Mouse (Mus musculus): ENCODE measurements around the gene Tymp. TPM values are rescaled to one million over a fixed set of nuclear protein-coding genes. Genes with fewer than 3 reads are reported as not detected.

The Tymp gene
- polyA plus RNA-seq, 1 experiment from 2014 or later = 3.0 TPM

- ATAC-seq = no peak
- Histone ChIP-seq H3K36me3 (ENCODE audit: control insufficient read depth, insufficient read depth, low read length) (peaks cover 21% of the 10 kb centered on the region; the same call in 1 of the 2 replicates), H3K9me3 (replicated peaks; ENCODE audit: control insufficient read depth, low read length, poor library complexity, severe bottlenecking) (no peaks in the 10 kb centered on the region), H3K4me3 (ENCODE audit: low read depth, low read length) (no peak overlapping the region), H3K27ac (ENCODE audit: low read length) (no peak overlapping the region), H3K4me2 (ENCODE audit: low read length) (no peak overlapping the region), H3K9ac (ENCODE audit: low read depth, low read length) (no peak overlapping the region), H3K4me1 (ENCODE audit: control insufficient read depth, insufficient read depth, low read length) (peaks cover 11% of the 10 kb centered on the region), H3K27me3 (ENCODE audit: control insufficient read depth, insufficient read depth, low read depth, low read length) (no peaks in the 10 kb centered on the region)
- WGBS = 92% methylated on average over 5 of the region's 5 CpGs
Observed at GRCm38 (mm10) chr15:89350447-89350846, 26.4 kb downstream of the Tymp start.

GRCm38 (mm10) chr15:89343325-89343724, 33.5 kb downstream of the Tymp start:
- no peaks in the 10 kb centered on the region for H3K4me1 ChIP-seq (ENCODE audit: control insufficient read depth, insufficient read depth, low read length)
- H3K27me3 ChIP-seq (ENCODE audit: control insufficient read depth, insufficient read depth, low read depth, low read length) = no peaks in the 10 kb centered on the region
- no peak overlapping the region for H3K27ac ChIP-seq (ENCODE audit: low read length)
- no peak overlapping the region for H3K4me2 ChIP-seq (ENCODE audit: low read length)
- 92% methylated on average over 3 of the region's 3 CpGs for WGBS
- H3K9me3 ChIP-seq (replicated peaks; ENCODE audit: control insufficient read depth, low read length, poor library complexity, severe bottlenecking) = no peaks in the 10 kb centered on the region
- no peak overlapping the region for H3K4me3 ChIP-seq (ENCODE audit: low read depth, low read length)
- ATAC-seq = no peak
- no peaks in the 10 kb centered on the region for H3K36me3 ChIP-seq (ENCODE audit: control insufficient read depth, insufficient read depth, low read length)
- no peak overlapping the region for H3K9ac ChIP-seq (ENCODE audit: low read depth, low read length)

- no peak for ATAC-seq
- no peak overlapping the region for H3K4me2 ChIP-seq (ENCODE audit: low read length)
- H3K9me3 ChIP-seq (replicated peaks; ENCODE audit: control insufficient read depth, low read length, poor library complexity, severe bottlenecking) = no peaks in the 10 kb centered on the region
- no peak overlapping the region for H3K9ac ChIP-seq (ENCODE audit: low read depth, low read length)
- H3K36me3 ChIP-seq (ENCODE audit: control insufficient read depth, insufficient read depth, low read length) = no peaks in the 10 kb centered on the region
- H3K4me1 ChIP-seq (ENCODE audit: control insufficient read depth, insufficient read depth, low read length) = no peaks in the 10 kb centered on the region
- 36% methylated on average over 1 of the region's 1 CpGs for WGBS
- H3K27ac ChIP-seq (ENCODE audit: low read length) = no peak overlapping the region
- H3K4me3 ChIP-seq (ENCODE audit: low read depth, low read length) = no peak overlapping the region
- H3K27me3 ChIP-seq (ENCODE audit: control insufficient read depth, insufficient read depth, low read depth, low read length) = no peaks in the 10 kb centered on the region
Observed at GRCm38 (mm10) chr15:89341678-89342077, 35.2 kb downstream of the Tymp start.

GRCm38 (mm10) chr15:89340136-89340535, 36.7 kb downstream of the Tymp start:
- H3K9ac ChIP-seq (ENCODE audit: low read depth, low read length) = no peak overlapping the region
- ATAC-seq = no peak
- H3K36me3 ChIP-seq (ENCODE audit: control insufficient read depth, insufficient read depth, low read length) = no peaks in the 10 kb centered on the region
- no peak overlapping the region for H3K4me3 ChIP-seq (ENCODE audit: low read depth, low read length)
- H3K4me1 ChIP-seq (ENCODE audit: control insufficient read depth, insufficient read depth, low read length) = no peaks in the 10 kb centered on the region
- H3K27ac ChIP-seq (ENCODE audit: low read length) = no peak overlapping the region
- H3K4me2 ChIP-seq (ENCODE audit: low read length) = no peak overlapping the region
- H3K27me3 ChIP-seq (ENCODE audit: control insufficient read depth, insufficient read depth, low read depth, low read length) = no peaks in the 10 kb centered on the region
- H3K9me3 ChIP-seq (replicated peaks; ENCODE audit: control insufficient read depth, low read length, poor library complexity, severe bottlenecking) = no peaks in the 10 kb centered on the region
- WGBS = 90% methylated on average over 3 of the region's 3 CpGs

- H3K4me2 ChIP-seq (ENCODE audit: low read length) = no peak overlapping the region
- no peaks in the 10 kb centered on the region for H3K36me3 ChIP-seq (ENCODE audit: control insufficient read depth, insufficient read depth, low read length)
- no peak overlapping the region for H3K4me3 ChIP-seq (ENCODE audit: low read depth, low read length)
- H3K27me3 ChIP-seq (ENCODE audit: control insufficient read depth, insufficient read depth, low read depth, low read length) = no peaks in the 10 kb centered on the region
- no peak overlapping the region for H3K27ac ChIP-seq (ENCODE audit: low read length)
- no peak for ATAC-seq
- WGBS = 93% methylated on average over 2 of the region's 2 CpGs
- no peak overlapping the region for H3K9ac ChIP-seq (ENCODE audit: low read depth, low read length)
- no peaks in the 10 kb centered on the region for H3K4me1 ChIP-seq (ENCODE audit: control insufficient read depth, insufficient read depth, low read length)
- no peaks in the 10 kb centered on the region for H3K9me3 ChIP-seq (replicated peaks; ENCODE audit: control insufficient read depth, low read length, poor library complexity, severe bottlenecking)
Observed at GRCm38 (mm10) chr15:89339696-89340095, 37.1 kb downstream of the Tymp start.

GRCm38 (mm10) chr15:89336422-89336821, 40.4 kb downstream of the Tymp start:
- WGBS = 90% methylated on average over 14 of the region's 14 CpGs
- H3K36me3 ChIP-seq (ENCODE audit: control insufficient read depth, insufficient read depth, low read length) = no peaks in the 10 kb centered on the region
- H3K4me1 ChIP-seq (ENCODE audit: control insufficient read depth, insufficient read depth, low read length) = no peaks in the 10 kb centered on the region
- no peak overlapping the region for H3K9ac ChIP-seq (ENCODE audit: low read depth, low read length)
- no peak for ATAC-seq
- H3K4me3 ChIP-seq (ENCODE audit: low read depth, low read length) = no peak overlapping the region
- no peak overlapping the region for H3K27ac ChIP-seq (ENCODE audit: low read length)
- no peaks in the 10 kb centered on the region for H3K9me3 ChIP-seq (replicated peaks; ENCODE audit: control insufficient read depth, low read length, poor library complexity, severe bottlenecking)
- no peak overlapping the region for H3K4me2 ChIP-seq (ENCODE audit: low read length)
- H3K27me3 ChIP-seq (ENCODE audit: control insufficient read depth, insufficient read depth, low read depth, low read length) = no peaks in the 10 kb centered on the region

GRCm38 (mm10) chr15:89334774-89335537, 41.9 kb downstream of the Tymp start:
- WGBS = 84% methylated on average over 17 of the region's 17 CpGs

GRCm38 (mm10) chr15:89334271-89334670, 42.6 kb downstream of the Tymp start, which contains the start of gene Miox:
Gene Miox, plus strand, starts transcription at chr15:89334398.
- Histone ChIP-seq H3K4me3 (ENCODE audit: low read depth, low read length) (no peak within 1 kb of the TSS), H3K36me3 (ENCODE audit: control insufficient read depth, insufficient read depth, low read length) (no peaks in the 10 kb centered on the region), H3K9ac (ENCODE audit: low read depth, low read length) (no peak within 1 kb of the TSS), H3K9me3 (replicated peaks; ENCODE audit: control insufficient read depth, low read length, poor library complexity, severe bottlenecking) (no peaks in the 10 kb centered on the region), H3K4me2 (ENCODE audit: low read length) (no peak within 1 kb of the TSS), H3K27me3 (ENCODE audit: control insufficient read depth, insufficient read depth, low read depth, low read length) (no peaks in the 10 kb centered on the region), H3K27ac (ENCODE audit: low read length) (no peak within 1 kb of the TSS), H3K4me1 (ENCODE audit: control insufficient read depth, insufficient read depth, low read length) (no peaks in the 10 kb centered on the region)
- 91% methylated on average over 7 of the region's 7 CpGs for WGBS
- no peak for ATAC-seq

More at GRCm38 (mm10) chr15:89334774-89335537, 41.9 kb downstream of the Tymp start:
- Histone ChIP-seq H3K4me2 (ENCODE audit: low read length) (no peak overlapping the region), H3K36me3 (ENCODE audit: control insufficient read depth, insufficient read depth, low read length) (no peaks in the 10 kb centered on the region), H3K4me3 (ENCODE audit: low read depth, low read length) (no peak overlapping the region), H3K27me3 (ENCODE audit: control insufficient read depth, insufficient read depth, low read depth, low read length) (no peaks in the 10 kb centered on the region), H3K4me1 (ENCODE audit: control insufficient read depth, insufficient read depth, low read length) (no peaks in the 10 kb centered on the region), H3K27ac (ENCODE audit: low read length) (no peak overlapping the region), H3K9ac (ENCODE audit: low read depth, low read length) (no peak overlapping the region), H3K9me3 (replicated peaks; ENCODE audit: control insufficient read depth, low read length, poor library complexity, severe bottlenecking) (no peaks in the 10 kb centered on the region)
- no peak for ATAC-seq

GRCm38 (mm10) chr15:89326441-89326840, 50.4 kb downstream of the Tymp start:
- Histone ChIP-seq H3K9ac (ENCODE audit: low read depth, low read length) (no peak overlapping the region), H3K27me3 (ENCODE audit: control insufficient read depth, insufficient read depth, low read depth, low read length) (peaks cover 6% of the 10 kb centered on the region; the same call in 1 of the 2 replicates), H3K36me3 (ENCODE audit: control insufficient read depth, insufficient read depth, low read length) (no peaks in the 10 kb centered on the region), H3K4me1 (ENCODE audit: control insufficient read depth, insufficient read depth, low read length) (no peaks in the 10 kb centered on the region), H3K4me2 (ENCODE audit: low read length) (no peak overlapping the region), H3K9me3 (replicated peaks; ENCODE audit: control insufficient read depth, low read length, poor library complexity, severe bottlenecking) (no peaks in the 10 kb centered on the region), H3K4me3 (ENCODE audit: low read depth, low read length) (no peak overlapping the region), H3K27ac (ENCODE audit: low read length) (no peak overlapping the region)
- no peak for ATAC-seq
- WGBS = 63% methylated on average over 5 of the region's 5 CpGs
